Mouse (Mus musculus): ENCODE results near the gene Pnma1. TPM values are rescaled to one million over a fixed set of nuclear protein-coding genes. Genes with fewer than 3 reads are reported as not detected.

Gene Pnma1
- polyA plus RNA-seq, 1 experiment from 2014 or later: 0.68 TPM

DNA sequence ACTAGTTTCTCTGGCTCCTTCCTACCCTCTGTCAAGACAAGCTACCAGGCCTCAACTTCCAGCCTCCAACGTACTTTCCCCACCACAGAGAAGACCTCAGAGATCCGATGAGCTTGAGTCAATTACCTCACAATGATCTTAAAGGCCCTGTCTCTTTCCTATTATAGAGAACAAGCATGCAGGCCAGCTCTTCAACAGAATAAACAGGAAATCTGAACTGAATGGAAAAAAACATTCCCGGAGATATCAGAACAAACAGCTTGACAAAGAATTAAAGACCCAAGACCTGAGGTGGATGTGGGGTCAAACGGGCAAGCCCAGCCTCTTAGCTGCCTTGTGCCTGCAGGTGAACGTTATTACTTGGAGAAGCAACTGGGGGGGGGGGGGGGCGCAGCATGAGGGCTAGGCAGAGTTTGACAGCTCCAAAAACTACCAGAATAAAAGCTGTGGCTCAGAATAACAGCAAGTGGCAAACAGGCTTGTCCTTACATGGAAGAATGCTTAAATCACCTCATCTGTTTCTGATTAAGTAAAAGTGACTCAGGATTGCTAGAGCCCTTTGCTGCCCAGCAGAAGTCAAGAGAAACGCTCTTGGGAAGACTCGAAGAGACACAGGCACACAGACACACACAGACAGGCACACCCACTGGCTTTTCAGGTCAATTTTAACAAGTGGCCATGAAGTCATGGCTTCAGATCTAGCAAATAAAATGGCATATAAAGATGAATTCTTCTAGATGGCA is 17.5 kb upstream of the Pnma1 start:
- 47% methylated on average over 8 of the region's 8 CpGs for WGBS
- Histone ChIP-seq H3K4me2 (no peak overlapping the region), H3K4me1 (replicated peaks) (peaks cover 29% of the 10 kb centered on the region), H3K36me3 (peaks cover 29% of the 10 kb centered on the region), H3K27me3 (replicated peaks) (no peaks in the 10 kb centered on the region), H3K9ac (no peak overlapping the region), H3K4me3 (no peak overlapping the region), H3K27ac (ENCODE audit: poor library complexity, severe bottlenecking) (no peak overlapping the region), H3K9me3 (replicated peaks) (no peaks in the 10 kb centered on the region)
- no peak for ATAC-seq (ENCODE audit: insufficient number of reproducible peaks, low FRiP score)

DNA sequence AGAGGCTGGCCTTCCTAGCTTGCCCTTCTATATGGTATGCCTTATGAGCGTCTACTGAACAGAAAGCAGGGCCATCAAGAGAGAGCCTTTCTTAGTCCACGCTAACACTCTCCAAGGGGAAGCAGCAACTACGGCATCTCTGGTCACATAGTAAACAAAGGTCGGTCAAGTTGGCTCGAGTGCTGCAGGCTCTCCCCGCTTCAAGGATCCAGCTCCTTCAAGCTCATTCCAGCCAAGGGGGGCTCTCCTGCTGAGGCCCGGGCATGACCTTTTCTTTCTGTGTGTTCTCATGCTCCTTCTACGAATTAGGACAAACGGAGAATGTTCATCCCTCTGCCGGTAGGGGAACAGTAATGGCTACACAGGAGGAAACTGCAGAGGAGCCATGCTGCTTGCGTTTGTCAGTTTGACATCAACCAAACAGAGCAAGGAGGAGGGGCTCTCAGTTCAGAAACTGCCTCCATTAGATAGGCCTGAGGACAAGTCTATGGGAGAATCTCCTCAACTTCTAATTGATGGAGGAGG is 15.4 kb upstream of the Pnma1 start:
- Histone ChIP-seq H3K4me1 (replicated peaks) (peaks cover 32% of the 10 kb centered on the region), H3K27me3 (replicated peaks) (no peaks in the 10 kb centered on the region), H3K4me3 (no peak overlapping the region), H3K27ac (ENCODE audit: poor library complexity, severe bottlenecking) (no peak overlapping the region), H3K9ac (no peak overlapping the region), H3K36me3 (peaks cover 39% of the 10 kb centered on the region), H3K4me2 (no peak overlapping the region), H3K9me3 (replicated peaks) (no peaks in the 10 kb centered on the region)
- ATAC-seq (ENCODE audit: insufficient number of reproducible peaks, low FRiP score): no peak
- 84% methylated on average over 11 of the region's 11 CpGs for WGBS

GRCm38 (mm10) chr12:84163133-84163532 is 14.8 kb upstream of the Pnma1 start:
- Histone ChIP-seq H3K27me3 (replicated peaks) (no peaks in the 10 kb centered on the region), H3K27ac (ENCODE audit: poor library complexity, severe bottlenecking) (no peak overlapping the region), H3K36me3 (peaks cover 42% of the 10 kb centered on the region), H3K4me3 (no peak overlapping the region), H3K4me1 (replicated peaks) (peaks cover 35% of the 10 kb centered on the region), H3K4me2 (no peak overlapping the region), H3K9ac (no peak overlapping the region), H3K9me3 (replicated peaks) (no peaks in the 10 kb centered on the region)
- 81% methylated on average over 9 of the region's 9 CpGs for WGBS
- no peak for ATAC-seq (ENCODE audit: insufficient number of reproducible peaks, low FRiP score)

GRCm38 (mm10) chr12:84161616-84162433 is 13.5 kb upstream of the Pnma1 start:
- Histone ChIP-seq H3K9ac (no peak overlapping the region), H3K4me2 (peak overlapping the region; percentile 38; the same call in 1 of the 2 replicates), H3K36me3 (peaks cover 54% of the 10 kb centered on the region), H3K27ac (ENCODE audit: poor library complexity, severe bottlenecking) (no peak overlapping the region), H3K9me3 (replicated peaks) (no peaks in the 10 kb centered on the region), H3K27me3 (replicated peaks) (no peaks in the 10 kb centered on the region), H3K4me1 (replicated peaks) (peaks cover 33% of the 10 kb centered on the region), H3K4me3 (no peak overlapping the region)
- peak; percentile 23; the same call in 1 of the 2 replicates for ATAC-seq (ENCODE audit: insufficient number of reproducible peaks, low FRiP score)
- 81% methylated on average over 14 of the region's 14 CpGs for WGBS

GRCm38 (mm10) chr12:84161116-84161515 is 12.8 kb upstream of the Pnma1 start:
- H3K4me1 ChIP-seq (replicated peaks): peaks cover 28% of the 10 kb centered on the region
- H3K9me3 ChIP-seq (replicated peaks): no peaks in the 10 kb centered on the region
- peaks cover 61% of the 10 kb centered on the region for H3K36me3 ChIP-seq
- WGBS: 26% methylated on average over 8 of the region's 8 CpGs
- ATAC-seq (ENCODE audit: insufficient number of reproducible peaks, low FRiP score): peak; percentile 44; the same call in 1 of the 2 replicates
- no peaks in the 10 kb centered on the region for H3K27me3 ChIP-seq (replicated peaks)
- H3K27ac ChIP-seq (ENCODE audit: poor library complexity, severe bottlenecking): no peak overlapping the region
- H3K9ac ChIP-seq: no peak overlapping the region
- peak overlapping the region; percentile 38 for H3K4me2 ChIP-seq
- H3K4me3 ChIP-seq: no peak overlapping the region

DNA sequence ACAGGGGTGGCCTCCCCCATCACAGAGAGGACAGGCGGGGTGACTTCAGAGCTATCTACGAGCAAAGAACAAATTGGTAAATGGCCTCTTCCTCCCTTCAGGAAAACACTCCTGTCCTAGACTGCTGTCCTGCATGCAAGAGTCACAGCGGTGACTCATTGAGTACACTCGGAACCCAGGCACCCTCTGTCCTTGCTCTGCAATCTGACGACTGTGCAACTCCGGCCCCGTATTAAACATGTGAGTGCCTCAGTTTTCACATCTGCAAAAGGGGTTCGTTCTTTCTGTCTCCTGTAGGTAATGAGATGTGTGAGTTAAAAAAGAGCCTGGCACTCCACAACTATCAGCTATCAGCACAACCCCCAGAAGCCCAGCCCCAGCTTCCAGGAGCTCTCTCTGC is 12.2 kb upstream of the Pnma1 start:
- ATAC-seq (ENCODE audit: insufficient number of reproducible peaks, low FRiP score): no peak
- H3K27ac ChIP-seq (ENCODE audit: poor library complexity, severe bottlenecking): no peak overlapping the region
- H3K4me2 ChIP-seq: no peak overlapping the region
- H3K9ac ChIP-seq: no peak overlapping the region
- H3K27me3 ChIP-seq (replicated peaks): no peaks in the 10 kb centered on the region
- no peak overlapping the region for H3K4me3 ChIP-seq
- H3K36me3 ChIP-seq: peaks cover 64% of the 10 kb centered on the region
- no peaks in the 10 kb centered on the region for H3K9me3 ChIP-seq (replicated peaks)
- peaks cover 22% of the 10 kb centered on the region for H3K4me1 ChIP-seq (replicated peaks)
- WGBS: 90% methylated on average over 8 of the region's 8 CpGs

- H3K36me3 ChIP-seq: peaks cover 75% of the 10 kb centered on the region
- H3K9ac ChIP-seq: no peak overlapping the region
- WGBS: 63% methylated on average over 14 of the region's 14 CpGs
- no peaks in the 10 kb centered on the region for H3K9me3 ChIP-seq (replicated peaks)
- H3K4me1 ChIP-seq (replicated peaks): peaks cover 33% of the 10 kb centered on the region
- ATAC-seq (ENCODE audit: insufficient number of reproducible peaks, low FRiP score): no peak
- H3K4me2 ChIP-seq: no peak overlapping the region
- no peaks in the 10 kb centered on the region for H3K27me3 ChIP-seq (replicated peaks)
- no peak overlapping the region for H3K4me3 ChIP-seq
- H3K27ac ChIP-seq (ENCODE audit: poor library complexity, severe bottlenecking): peak overlapping the region; percentile 1; the same call in 1 of the 2 replicates
These were observed 9.9 kb upstream of the Pnma1 start for GRCm38 (mm10) chr12:84158156-84158555.

DNA sequence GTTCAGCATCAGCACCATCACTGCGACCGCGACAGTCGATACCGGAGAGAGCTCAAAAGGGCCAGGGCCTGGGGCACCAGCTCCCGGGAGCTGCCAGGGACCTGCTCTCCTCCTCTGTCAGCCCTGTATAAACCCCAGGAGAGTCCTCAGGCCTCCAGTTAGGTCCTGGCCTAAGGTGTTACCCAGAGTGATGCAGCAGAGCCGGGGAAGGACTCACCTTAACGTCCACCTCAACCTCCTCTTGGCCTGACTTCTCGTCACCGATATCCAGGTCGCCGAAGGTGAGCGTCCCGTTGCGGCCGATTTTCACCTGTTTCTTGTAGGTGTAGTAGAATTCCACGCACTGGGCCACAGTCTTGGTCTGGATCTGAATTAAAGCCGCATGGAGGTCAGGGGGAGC is 7.9 kb upstream of the Pnma1 start:
- H3K27me3 ChIP-seq (replicated peaks): no peaks in the 10 kb centered on the region
- H3K9ac ChIP-seq: no peak overlapping the region
- H3K9me3 ChIP-seq (replicated peaks): no peaks in the 10 kb centered on the region
- WGBS: 93% methylated on average over 18 of the region's 18 CpGs
- H3K36me3 ChIP-seq: peaks cover 84% of the 10 kb centered on the region
- no peak overlapping the region for H3K27ac ChIP-seq (ENCODE audit: poor library complexity, severe bottlenecking)
- ATAC-seq (ENCODE audit: insufficient number of reproducible peaks, low FRiP score): no peak
- no peak overlapping the region for H3K4me2 ChIP-seq
- H3K4me3 ChIP-seq: no peak overlapping the region
- H3K4me1 ChIP-seq (replicated peaks): peaks cover 47% of the 10 kb centered on the region

- H3K27ac ChIP-seq (ENCODE audit: poor library complexity, severe bottlenecking): no peak overlapping the region
- no peaks in the 10 kb centered on the region for H3K9me3 ChIP-seq (replicated peaks)
- no peak for ATAC-seq (ENCODE audit: insufficient number of reproducible peaks, low FRiP score)
- no peak overlapping the region for H3K9ac ChIP-seq
- H3K4me2 ChIP-seq: no peak overlapping the region
- H3K4me1 ChIP-seq (replicated peaks): peaks cover 48% of the 10 kb centered on the region
- H3K4me3 ChIP-seq: no peak overlapping the region
- WGBS: 73% methylated on average over 2 of the region's 2 CpGs
- H3K36me3 ChIP-seq: peaks cover 82% of the 10 kb centered on the region
- H3K27me3 ChIP-seq (replicated peaks): no peaks in the 10 kb centered on the region
These were observed 7.2 kb upstream of the Pnma1 start for GRCm38 (mm10) chr12:84155523-84155871.

GRCm38 (mm10) chr12:84154786-84155522 is 6.7 kb upstream of the Pnma1 start:
- Histone ChIP-seq H3K27ac (ENCODE audit: poor library complexity, severe bottlenecking) (peak overlapping the region; percentile 49; the same call in 1 of the 2 replicates), H3K4me1 (replicated peaks) (peaks cover 53% of the 10 kb centered on the region), H3K9me3 (replicated peaks) (no peaks in the 10 kb centered on the region), H3K4me3 (no peak overlapping the region), H3K27me3 (replicated peaks) (no peaks in the 10 kb centered on the region), H3K4me2 (no peak overlapping the region), H3K9ac (no peak overlapping the region; the same call in 1 of the 2 replicates), H3K36me3 (peaks cover 79% of the 10 kb centered on the region)
- 47% methylated on average over 11 of the region's 11 CpGs for WGBS
- no peak for ATAC-seq (ENCODE audit: insufficient number of reproducible peaks, low FRiP score)

- peaks cover 61% of the 10 kb centered on the region for H3K4me1 ChIP-seq (replicated peaks)
- H3K9ac ChIP-seq: no peak overlapping the region
- H3K4me3 ChIP-seq: no peak overlapping the region
- peaks cover 65% of the 10 kb centered on the region for H3K36me3 ChIP-seq
- WGBS: 76% methylated on average over 6 of the region's 6 CpGs
- no peaks in the 10 kb centered on the region for H3K27me3 ChIP-seq (replicated peaks)
- ATAC-seq (ENCODE audit: insufficient number of reproducible peaks, low FRiP score): no peak
- H3K4me2 ChIP-seq: no peak overlapping the region
- H3K27ac ChIP-seq (ENCODE audit: poor library complexity, severe bottlenecking): no peak overlapping the region
- no peaks in the 10 kb centered on the region for H3K9me3 ChIP-seq (replicated peaks)
These were observed 5.1 kb upstream of the Pnma1 start for GRCm38 (mm10) chr12:84153414-84153813.

Measured in heart, embryonic 12.5 days (tissue).